Mouse (Mus musculus) spleen, postnatal 4 days (tissue): Measurements from ENCODE around the gene Olfr683.
"Not testable (repeated sequence)": the region's sequence is repeated elsewhere in the genome, so short reads cannot be mapped to it uniquely, and the experiment has no call there.

Source experiments
- DNase-seq, 2 experiments: peaks; one replicate each; pipeline ENCODE4 v3.0.0; 2022; ENCODE audit warnings: low spot score in 2 of 2

Gene Olfr683

GRCm38 (mm10) chr7:105146912-105147311, at the start of gene Olfr683:
Gene Olfr683, minus strand, starts transcription at chr7:105147012.
- no peak for DNase-seq

- DNase-seq: no peak
Measured at GRCm38 (mm10) chr7:105185912-105186311, 39.1 kb upstream of the Olfr683 start, which contains the start of gene Olfr685. Gene Olfr685, minus strand, starts transcription at chr7:105186012.

DNA sequence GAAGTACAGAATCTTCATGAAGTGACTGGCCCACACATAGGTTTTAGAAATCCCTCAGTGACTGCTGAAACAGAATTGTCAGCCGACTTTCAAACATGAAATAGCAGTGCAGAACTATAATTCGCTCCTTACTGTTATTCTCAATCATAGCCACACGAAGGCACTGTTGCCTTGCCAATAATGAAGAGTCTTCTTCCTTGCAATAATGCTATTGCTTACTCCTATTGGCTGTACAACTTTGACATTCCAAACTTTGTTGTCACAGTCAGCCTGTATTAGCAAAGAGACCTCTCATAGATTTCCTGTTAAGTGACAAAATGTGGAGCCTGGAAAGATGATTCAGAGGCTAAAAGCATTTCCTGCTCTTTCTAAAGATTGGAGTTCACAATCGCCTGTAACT, 24.0 kb upstream of the Olfr683 start:
- DNase-seq: no peak

DNA sequence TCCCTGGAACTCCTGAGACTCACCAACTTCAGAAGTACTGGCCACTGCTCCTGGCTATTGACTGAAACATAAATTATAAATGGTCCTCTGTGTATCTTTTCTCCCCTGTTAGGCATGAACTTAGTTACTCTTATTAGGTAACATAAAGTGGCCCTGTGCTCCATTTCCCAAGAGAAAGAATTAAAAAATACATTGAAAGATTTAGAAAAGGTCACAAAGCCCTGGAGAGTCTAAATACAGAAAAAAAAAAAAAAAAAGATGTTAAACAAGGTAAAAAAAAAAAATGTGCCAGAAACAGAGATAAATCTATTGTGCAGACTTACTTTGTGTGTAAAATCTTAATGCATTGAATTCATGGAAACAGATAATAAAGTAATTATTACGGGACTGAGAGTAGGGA, 16.7 kb upstream of the Olfr683 start, which contains the start of gene Olfr684:
Gene Olfr684, minus strand, starts transcription at position 101 of the 400 bp plus-strand sequence.
- no peak for DNase-seq

DNA sequence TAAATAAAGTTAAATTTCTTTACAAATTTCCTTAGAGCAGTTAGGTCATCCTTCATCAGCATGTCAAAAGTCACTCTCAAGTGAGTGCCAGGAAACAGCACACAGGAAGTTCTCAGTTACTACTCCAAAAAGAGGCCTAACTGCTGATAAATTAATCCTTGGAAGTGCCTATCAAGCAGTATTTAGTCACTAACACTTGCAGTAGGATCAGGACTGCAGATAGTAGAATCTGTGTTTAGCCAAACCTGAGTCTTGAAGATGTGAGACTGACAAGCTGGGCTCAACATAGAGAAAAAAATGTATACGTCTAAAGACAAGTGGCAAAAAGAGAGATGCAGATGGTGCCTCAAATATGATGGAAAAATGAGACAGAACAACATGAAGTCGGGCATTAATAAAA, 5.5 kb downstream of the Olfr683 start:
- DNase-seq: no peak

DNA sequence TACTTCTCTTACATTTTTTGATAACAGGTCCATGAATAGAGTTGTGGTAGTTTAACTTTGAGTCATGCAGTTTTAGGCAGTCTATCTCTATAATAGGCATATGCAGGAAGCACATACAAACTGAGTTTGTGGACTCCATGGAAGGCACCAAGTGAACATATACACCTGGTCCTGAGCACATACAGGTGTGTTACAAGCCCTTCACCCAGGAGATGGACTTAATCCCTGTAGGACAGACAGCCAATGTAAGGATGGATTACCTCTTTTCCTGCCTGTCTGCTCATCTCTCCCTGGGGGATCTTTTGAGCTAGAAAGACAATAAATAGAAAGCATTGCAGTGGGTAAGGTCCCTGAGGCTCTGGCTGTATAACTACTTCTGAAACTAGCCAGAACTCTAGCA, 30.3 kb downstream of the Olfr683 start, which contains the start of gene Olfr681:
Gene Olfr681, plus strand, starts transcription at position 301 of the 400 bp plus-strand sequence.
- no peak for DNase-seq

DNA sequence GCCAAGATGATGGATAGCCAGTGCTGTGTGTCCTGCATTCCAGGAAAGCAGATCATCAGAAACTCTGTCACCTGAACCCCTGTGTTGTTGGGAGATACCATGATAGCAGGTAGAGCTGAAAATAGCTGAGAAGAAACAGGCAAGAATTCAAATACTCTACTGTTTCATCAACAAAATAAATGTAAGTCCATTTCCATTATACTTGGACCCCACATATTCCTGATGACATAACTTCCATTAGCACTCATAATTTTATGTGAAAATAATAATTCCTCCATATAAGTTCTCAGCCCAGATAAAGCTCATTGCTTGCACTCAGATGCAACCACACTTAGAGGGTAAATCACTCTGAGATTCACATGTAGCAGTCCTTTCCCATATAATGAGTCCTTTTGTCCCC, 54.1 kb downstream of the Olfr683 start, which contains the start of gene Olfr680-ps1:
Gene Olfr680-ps1, minus strand, starts transcription at position 101 of the 400 bp plus-strand sequence.
- DNase-seq: not testable (repeated sequence)
